Mouse (Mus musculus) heart, embryonic 15.5 days (tissue): ENCODE measurements at regions not wholly inside any gene's neighbourhood (a gene's known extent, or its start where the extent isn't known, plus 50 kb on each side); places are given as distances from the start of the nearest gene placed in this dataset.

Experiments
- ATAC-seq: fragments of 200-750 bp; cut with Nextera tagmentation; replicated peaks from 2 replicates; pipeline ENCODE4 v1.8.0; 2017; ENCODE audit warnings: low read depth, moderate TSS enrichment; ENCODE audit not compliant: insufficient number of reproducible peaks, insufficient read depth, low FRiP score
- H3K27ac ChIP-seq: fragments of 300-500 bp; sonication (generic); 2 replicates; pipeline ENCODE4 v1.5.1; 2015; ENCODE audit warnings: mild to moderate bottlenecking, inconsistent platforms
- H3K27me3 ChIP-seq: fragments of 300-500 bp; sonication (generic); 2 replicates; pipeline ENCODE4 v1.6.1; 2015; ENCODE audit warnings: inconsistent platforms
- H3K36me3 ChIP-seq: fragments of 300-500 bp; sonication (generic); 2 replicates; pipeline ENCODE4 v1.6.1; 2015; ENCODE audit warnings: mild to moderate bottlenecking, inconsistent platforms
- H3K4me1 ChIP-seq: fragments of 300-500 bp; sonication (generic); replicated peaks from 2 replicates; pipeline ENCODE4 v1.6.1; 2015; ENCODE audit warnings: inconsistent platforms
- H3K4me2 ChIP-seq: fragments of 300-500 bp; sonication (generic); 2 replicates; pipeline ENCODE4 v1.6.1; 2015; ENCODE audit warnings: inconsistent platforms, mild to moderate bottlenecking, moderate library complexity
- H3K4me3 ChIP-seq: fragments of 300-500 bp; sonication (generic); 2 replicates; pipeline ENCODE4 v1.5.1; 2015; ENCODE audit warnings: mild to moderate bottlenecking, inconsistent platforms
- H3K9ac ChIP-seq: fragments of 300-500 bp; sonication (generic); 2 replicates; pipeline ENCODE4 v1.6.1; 2015; ENCODE audit warnings: mild to moderate bottlenecking, inconsistent platforms
- H3K9me3 ChIP-seq: fragments of 300-500 bp; sonication (generic); replicated peaks from 2 replicates; pipeline ENCODE4 v1.6.1; 2016; ENCODE audit warnings: inconsistent platforms
- WGBS: fragments of 180-500 bp; shearing (Covaris S2); methylation state at CpG from one replicate; pipeline ENCODE4 v1.1.7; 2015; ENCODE audit warnings: mixed read lengths; 5-methylcytosine and 5-hydroxymethylcytosine counted together

GRCm38 (mm10) chr8:128239783-128240182 is 118.6 kb upstream of the Nrp1 start:
- Histone ChIP-seq H3K9ac (no peak overlapping the region), H3K27ac (no peak overlapping the region), H3K9me3 (no peaks in the 10 kb centered on the region), H3K36me3 (no peaks in the 10 kb centered on the region), H3K27me3 (no peaks in the 10 kb centered on the region), H3K4me2 (no peak overlapping the region), H3K4me1 (peaks cover 6% of the 10 kb centered on the region; the same call in 1 of the 2 replicates), H3K4me3 (no peak overlapping the region)
- ATAC-seq = no peak
- WGBS = 48% methylated on average over 1 of the region's 1 CpGs

GRCm38 (mm10) chr8:128241200-128241599 is 117.2 kb upstream of the Nrp1 start:
- Histone ChIP-seq H3K4me3 (no peak overlapping the region), H3K36me3 (no peaks in the 10 kb centered on the region), H3K27me3 (no peaks in the 10 kb centered on the region), H3K9ac (no peak overlapping the region), H3K4me1 (peaks cover 6% of the 10 kb centered on the region; the same call in 1 of the 2 replicates), H3K9me3 (no peaks in the 10 kb centered on the region), H3K27ac (no peak overlapping the region), H3K4me2 (no peak overlapping the region)
- ATAC-seq = no peak
- WGBS = 80% methylated on average over 1 of the region's 1 CpGs

- Histone ChIP-seq H3K4me1 (no peaks in the 10 kb centered on the region), H3K9me3 (no peaks in the 10 kb centered on the region), H3K4me2 (no peak overlapping the region), H3K4me3 (no peak overlapping the region), H3K27me3 (no peaks in the 10 kb centered on the region), H3K9ac (no peak overlapping the region), H3K36me3 (no peaks in the 10 kb centered on the region), H3K27ac (no peak overlapping the region)
- 88% methylated on average over 3 of the region's 3 CpGs for WGBS
- no peak for ATAC-seq
Observed at GRCm38 (mm10) chr8:128242465-128243251, 115.7 kb upstream of the Nrp1 start.

GRCm38 (mm10) chr8:128251723-128252122 is 106.7 kb upstream of the Nrp1 start:
- H3K9ac ChIP-seq = no peak overlapping the region
- no peak overlapping the region for H3K4me3 ChIP-seq
- H3K9me3 ChIP-seq = no peaks in the 10 kb centered on the region
- H3K36me3 ChIP-seq = no peaks in the 10 kb centered on the region
- H3K4me2 ChIP-seq = no peak overlapping the region
- WGBS = 35% methylated on average over 2 of the region's 2 CpGs
- H3K27ac ChIP-seq = no peak overlapping the region
- H3K27me3 ChIP-seq = no peaks in the 10 kb centered on the region
- H3K4me1 ChIP-seq = no peaks in the 10 kb centered on the region
- ATAC-seq = no peak

- ATAC-seq = no peak
- Histone ChIP-seq H3K4me3 (no peak overlapping the region), H3K36me3 (no peaks in the 10 kb centered on the region), H3K27me3 (no peaks in the 10 kb centered on the region), H3K9ac (no peak overlapping the region), H3K27ac (no peak overlapping the region), H3K9me3 (no peaks in the 10 kb centered on the region), H3K4me1 (0 out of 2 replicates have a peak, but pooled peaks cover 3% of the 10 kb centered on the region), H3K4me2 (no peak overlapping the region)
- WGBS = 88% methylated on average over 3 of the region's 3 CpGs
Observed at GRCm38 (mm10) chr8:128260836-128261235, 97.6 kb upstream of the Nrp1 start.

- no peak for ATAC-seq
- no peak overlapping the region for H3K4me2 ChIP-seq
- no peak overlapping the region for H3K4me3 ChIP-seq
- peaks cover 7% of the 10 kb centered on the region for H3K4me1 ChIP-seq
- 87% methylated on average over 3 of the region's 3 CpGs for WGBS
- H3K9ac ChIP-seq = no peak overlapping the region
- H3K36me3 ChIP-seq = no peaks in the 10 kb centered on the region
- no peak overlapping the region for H3K27ac ChIP-seq
- H3K9me3 ChIP-seq = no peaks in the 10 kb centered on the region
- H3K27me3 ChIP-seq = no peaks in the 10 kb centered on the region
Observed at GRCm38 (mm10) chr8:128261367-128261766, 97.0 kb upstream of the Nrp1 start.

- Histone ChIP-seq H3K4me1 (peaks cover 21% of the 10 kb centered on the region), H3K4me3 (no peak overlapping the region), H3K27me3 (no peaks in the 10 kb centered on the region), H3K27ac (no peak overlapping the region), H3K36me3 (no peaks in the 10 kb centered on the region), H3K4me2 (no peak overlapping the region), H3K9me3 (no peaks in the 10 kb centered on the region), H3K9ac (no peak overlapping the region)
- no peak for ATAC-seq
- WGBS = 69% methylated on average over 9 of the region's 9 CpGs
Observed at GRCm38 (mm10) chr8:128263251-128263947, 95.0 kb upstream of the Nrp1 start.

GRCm38 (mm10) chr8:128267261-128267660 is 91.1 kb upstream of the Nrp1 start:
- H3K4me2 ChIP-seq = no peak overlapping the region
- H3K9ac ChIP-seq = no peak overlapping the region
- H3K27ac ChIP-seq = peak overlapping the region; percentile 72
- H3K27me3 ChIP-seq = no peaks in the 10 kb centered on the region
- WGBS = 40% methylated on average over 4 of the region's 4 CpGs
- 0 out of 2 replicates have a peak, but pooled peaks have one; percentile 22 for ATAC-seq
- H3K9me3 ChIP-seq = no peaks in the 10 kb centered on the region
- H3K36me3 ChIP-seq = no peaks in the 10 kb centered on the region
- H3K4me1 ChIP-seq = peaks cover 28% of the 10 kb centered on the region
- H3K4me3 ChIP-seq = no peak overlapping the region

GRCm38 (mm10) chr8:128268010-128268409 is 90.4 kb upstream of the Nrp1 start:
- no peaks in the 10 kb centered on the region for H3K27me3 ChIP-seq
- H3K36me3 ChIP-seq = no peaks in the 10 kb centered on the region
- peak overlapping the region; percentile 72 for H3K27ac ChIP-seq
- no peak overlapping the region for H3K9ac ChIP-seq
- H3K4me2 ChIP-seq = peak overlapping the region; percentile 11; the same call in 1 of the 2 replicates
- WGBS = 73% methylated on average over 3 of the region's 3 CpGs
- no peak overlapping the region for H3K4me3 ChIP-seq
- H3K9me3 ChIP-seq = no peaks in the 10 kb centered on the region
- peaks cover 36% of the 10 kb centered on the region for H3K4me1 ChIP-seq
- no peak for ATAC-seq

GRCm38 (mm10) chr8:128269546-128269945 is 88.9 kb upstream of the Nrp1 start:
- 73% methylated on average over 1 of the region's 1 CpGs for WGBS
- Histone ChIP-seq H3K27ac (no peak overlapping the region), H3K27me3 (no peaks in the 10 kb centered on the region), H3K36me3 (no peaks in the 10 kb centered on the region), H3K9ac (no peak overlapping the region), H3K4me1 (peaks cover 38% of the 10 kb centered on the region), H3K4me3 (no peak overlapping the region), H3K4me2 (no peak overlapping the region), H3K9me3 (no peaks in the 10 kb centered on the region)
- ATAC-seq = no peak

GRCm38 (mm10) chr8:128272866-128273344 is 85.5 kb upstream of the Nrp1 start:
- Histone ChIP-seq H3K9me3 (no peaks in the 10 kb centered on the region), H3K4me2 (no peak overlapping the region), H3K4me1 (peaks cover 24% of the 10 kb centered on the region), H3K27ac (peak overlapping the region; percentile 82), H3K36me3 (no peaks in the 10 kb centered on the region), H3K4me3 (no peak overlapping the region), H3K27me3 (no peaks in the 10 kb centered on the region), H3K9ac (no peak overlapping the region)
- peak; percentile 85; the same call in 1 of the 2 replicates for ATAC-seq
- 9% methylated on average over 3 of the region's 3 CpGs for WGBS
